Mouse (Mus musculus) inflammation-experienced regulatory T-cells, adult 6 months (primary cell): ENCODE data around the gene 7530416G11Rik. TPM values are rescaled to one million over a fixed set of nuclear protein-coding genes. Genes with fewer than 3 reads are reported as not detected.

Experiments
- ATAC-seq: one replicate; pipeline ENCODE4 v1.8.0; 2017
- polyA plus RNA-seq, 3 experiments: library from polyadenylated mRNA; unstranded; fragments of 100-300 nt; shearing (Covaris generic); gene quantifications; one replicate each; pipeline ENCODE4 v1.2.1; 2017

The 7530416G11Rik gene
- polyA plus RNA-seq, 3 experiments from 2014 or later, result not detected

- no peak for ATAC-seq
Observed at GRCm38 (mm10) chr15:85479365-85479764, 23.7 kb downstream of the 7530416G11Rik start.

DNA sequence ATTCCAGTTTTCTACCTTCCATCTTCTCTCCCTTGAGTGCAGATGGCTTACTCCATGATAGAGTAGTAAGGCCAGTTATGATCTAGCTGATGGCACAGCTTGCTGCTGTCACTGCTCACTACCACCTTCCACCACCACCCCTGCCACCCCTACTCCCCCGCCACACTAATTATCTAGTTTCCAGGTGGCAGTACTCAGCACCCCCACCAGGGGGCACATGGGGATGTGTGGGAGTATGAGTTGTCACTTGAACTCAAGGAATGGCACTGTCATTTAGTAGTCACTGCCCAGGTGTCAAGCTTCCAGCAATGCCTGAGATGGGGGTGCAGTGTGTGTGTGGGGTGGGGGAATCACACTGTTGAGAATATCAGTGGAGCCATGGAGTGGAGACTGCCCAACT, 25.4 kb downstream of the 7530416G11Rik start:
- ATAC-seq, result peak; percentile 58

DNA sequence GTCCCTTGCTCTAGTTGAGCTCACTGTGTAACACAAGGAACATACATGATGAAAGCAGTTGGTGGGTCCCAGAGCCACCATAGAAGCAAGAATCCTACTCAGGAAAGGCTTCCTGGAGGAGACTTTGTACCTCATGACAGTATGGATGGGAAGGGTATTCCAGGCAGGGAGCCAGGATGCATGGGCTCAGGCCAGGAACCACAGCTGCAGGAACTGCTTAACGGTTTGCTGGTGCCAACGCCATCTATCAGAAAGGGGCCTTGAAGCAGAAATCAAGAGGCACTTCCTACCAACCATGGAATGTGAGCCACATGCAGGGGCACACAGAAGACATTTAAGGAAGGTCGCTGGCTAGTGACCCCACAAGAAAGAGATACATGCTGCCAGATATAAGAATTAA, 28.3 kb downstream of the 7530416G11Rik start:
- no peak for ATAC-seq

DNA sequence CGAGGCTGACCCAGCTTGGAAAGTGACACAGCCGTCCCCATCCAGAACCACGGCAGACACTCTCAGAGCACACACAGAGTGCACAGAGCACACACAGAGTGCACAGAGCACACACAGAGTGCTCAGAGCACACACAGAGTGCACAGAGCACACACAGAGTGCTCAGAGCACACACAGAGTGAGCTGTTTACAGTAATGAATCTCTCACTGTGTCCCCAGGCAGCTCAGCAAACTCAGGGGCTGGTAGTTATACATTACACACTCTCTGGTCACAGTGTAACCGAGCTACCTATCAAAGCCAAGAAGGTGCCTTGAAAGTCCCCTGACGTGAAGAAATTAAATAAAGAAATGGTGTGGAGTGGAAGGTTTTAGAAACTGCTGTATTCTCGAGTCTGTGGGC, 33.6 kb downstream of the 7530416G11Rik start:
- ATAC-seq, result no peak

DNA sequence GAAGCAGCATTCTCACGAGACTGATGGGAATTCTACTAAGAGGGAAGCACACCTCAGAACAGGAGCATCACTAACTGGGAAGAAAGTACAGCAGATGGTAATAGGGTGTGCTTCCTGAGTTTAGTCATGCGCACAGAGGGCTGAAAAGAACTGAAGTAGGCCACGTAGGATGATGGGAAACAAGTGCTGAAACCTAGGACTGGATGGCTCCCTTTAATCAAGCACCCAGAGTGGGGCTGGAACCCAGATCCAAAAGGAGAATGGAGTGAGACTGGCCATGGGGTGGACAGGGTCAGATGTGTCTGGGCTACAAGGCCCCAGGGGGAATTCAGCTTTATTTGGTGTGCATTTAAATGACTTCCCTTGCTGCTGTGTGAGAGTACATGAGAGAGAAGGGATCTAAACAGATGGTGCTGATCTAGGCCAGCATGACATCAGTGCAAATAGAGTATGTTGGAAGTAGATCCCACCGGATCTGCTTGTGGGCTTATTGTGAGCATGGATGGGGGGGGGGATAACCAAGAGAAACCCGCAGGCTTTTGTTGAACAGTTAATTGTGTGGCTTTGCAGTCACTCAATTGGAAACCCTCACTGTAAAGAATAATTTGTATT, 36.5 kb downstream of the 7530416G11Rik start:
- ATAC-seq, result no peak

DNA sequence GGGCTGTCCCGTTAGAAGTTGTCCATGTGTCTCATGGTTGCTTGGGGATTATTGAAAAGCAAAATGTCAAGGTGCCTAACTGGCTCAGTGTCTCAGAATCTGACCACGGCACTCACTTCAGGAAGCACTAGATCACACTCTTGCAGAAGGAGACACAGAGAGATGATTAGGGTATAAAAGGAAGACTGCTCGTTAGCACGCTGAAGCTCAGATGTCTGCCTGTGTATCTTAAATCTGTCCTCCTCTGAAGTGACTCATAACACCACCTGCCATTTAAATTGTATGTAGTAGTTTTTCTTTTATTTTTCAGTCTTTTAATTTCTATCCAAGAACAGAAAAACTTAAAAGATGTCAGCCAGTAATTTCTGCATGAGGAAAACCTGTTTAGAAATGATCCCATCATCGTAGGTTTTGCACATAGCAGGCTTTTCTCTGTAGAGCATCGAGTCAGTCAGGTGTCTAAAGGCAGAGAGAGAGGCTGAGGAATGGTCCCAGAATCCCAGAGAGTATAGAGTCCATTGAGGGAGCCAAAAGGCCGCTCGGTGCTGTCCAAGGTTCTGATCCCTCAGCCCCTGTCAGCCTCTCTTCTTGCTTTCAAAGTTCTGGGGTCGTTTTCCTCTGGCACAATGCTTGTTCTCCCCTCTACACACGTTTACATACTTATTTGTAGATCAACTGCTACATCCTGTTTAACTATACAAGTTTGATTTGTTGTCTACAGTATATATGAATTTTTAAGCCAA, 38.0 kb downstream of the 7530416G11Rik start:
- ATAC-seq, result no peak

DNA sequence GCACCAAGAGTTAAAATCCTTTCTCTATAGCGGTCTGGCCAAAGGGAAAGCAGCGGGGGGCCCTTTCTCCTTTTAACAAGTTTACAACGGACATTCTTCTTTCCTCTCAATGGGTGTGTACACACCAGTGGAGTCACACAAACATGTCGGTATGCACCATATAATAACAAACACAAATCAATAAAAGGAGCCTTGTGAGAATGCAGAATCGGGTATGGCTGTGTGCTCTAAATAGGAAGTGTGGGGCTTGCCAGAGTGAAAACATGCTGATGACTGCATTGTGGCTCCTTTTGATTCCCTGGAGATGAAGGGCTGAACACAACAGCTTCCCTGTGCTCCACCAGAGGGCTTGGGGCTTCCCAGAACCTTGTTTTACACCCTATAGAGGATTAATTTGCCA, 38.8 kb downstream of the 7530416G11Rik start:
- ATAC-seq, result no peak

- ATAC-seq, result no peak
Observed at GRCm38 (mm10) chr15:85463027-85463790, 39.8 kb downstream of the 7530416G11Rik start.

DNA sequence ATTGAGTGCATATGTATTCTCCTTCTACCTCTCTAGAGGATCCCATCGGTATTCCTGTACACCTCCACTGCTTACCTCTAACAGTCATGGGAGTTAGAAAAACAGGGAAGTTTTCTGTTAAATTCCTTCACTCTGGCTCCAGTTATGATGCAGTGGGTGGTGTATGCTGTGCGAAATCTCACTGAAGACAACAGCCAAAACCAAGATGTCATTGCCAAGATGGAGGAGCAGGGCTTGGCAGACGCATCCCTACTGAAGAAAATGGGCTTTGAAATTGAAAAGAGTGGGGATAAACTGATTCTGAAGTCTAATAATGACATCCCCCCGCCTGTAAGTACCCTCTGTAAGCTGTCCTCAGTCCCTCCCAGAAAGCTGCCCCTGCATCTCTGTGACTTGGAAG, 40.9 kb downstream of the 7530416G11Rik start:
- no peak for ATAC-seq

- no peak for ATAC-seq
Observed at GRCm38 (mm10) chr15:85461541-85461940, 41.5 kb downstream of the 7530416G11Rik start.

DNA sequence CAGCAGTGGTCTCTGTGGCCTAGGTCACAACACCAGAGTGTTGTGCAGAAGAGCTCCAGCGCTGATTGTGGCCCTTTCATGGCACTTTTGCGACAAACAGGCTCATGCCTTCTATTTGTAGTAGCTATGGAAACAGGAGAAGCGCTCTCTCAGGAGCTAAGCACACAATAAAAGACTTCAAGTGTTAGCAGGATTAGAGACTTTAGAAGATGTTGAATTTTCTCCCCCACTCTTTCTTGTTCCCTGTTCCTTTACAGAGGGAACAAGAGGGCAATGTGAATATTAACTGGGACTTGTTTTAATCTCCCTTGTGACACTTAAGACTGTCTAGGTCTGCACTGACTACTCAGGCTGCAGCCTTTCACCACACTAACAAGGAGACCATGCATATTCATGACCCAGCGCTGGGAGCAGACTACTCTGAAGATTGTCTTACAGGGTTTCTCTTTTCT, 44.4 kb downstream of the 7530416G11Rik start:
- ATAC-seq, result no peak

GRCm38 (mm10) chr15:85457838-85458237, 45.2 kb downstream of the 7530416G11Rik start:
- ATAC-seq, result no peak

DNA sequence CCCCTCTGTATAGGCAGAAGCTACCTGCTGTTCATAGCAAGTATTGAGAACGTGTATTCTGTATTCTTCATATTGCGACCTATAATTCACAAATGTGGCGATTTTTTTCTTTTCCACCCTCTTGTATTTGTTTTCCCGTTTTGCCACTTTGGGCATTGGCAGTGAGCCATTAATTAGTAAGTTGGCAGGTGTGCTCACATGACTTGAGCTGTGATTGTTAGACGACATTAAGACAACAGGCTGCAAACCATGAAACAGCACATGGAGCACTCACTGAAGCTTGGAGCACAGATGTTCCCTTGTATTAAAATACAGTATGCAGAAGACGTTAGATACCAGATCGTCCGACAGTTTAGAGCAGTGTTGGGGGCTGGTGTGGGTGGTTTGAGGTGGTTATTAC, 46.1 kb downstream of the 7530416G11Rik start:
- no peak for ATAC-seq

DNA sequence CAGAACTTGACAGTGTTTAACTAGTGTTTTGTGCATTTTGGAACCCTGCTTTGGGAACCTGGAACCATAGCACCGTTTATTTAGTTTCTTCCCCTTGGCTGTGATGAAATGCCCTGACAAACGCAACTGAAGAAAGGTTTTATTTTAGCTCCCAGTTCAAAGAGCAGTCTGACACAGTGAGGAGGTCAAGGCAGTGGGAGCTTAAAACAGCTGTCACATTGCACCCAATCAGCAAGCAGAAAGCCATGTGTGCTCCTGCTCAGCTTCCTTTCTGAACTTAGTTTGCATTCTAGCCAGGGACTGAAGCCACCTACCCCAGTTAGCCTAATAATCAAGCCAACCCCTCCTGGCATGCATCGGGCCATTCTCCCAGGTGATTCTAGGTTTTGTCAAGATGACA, 56.4 kb downstream of the 7530416G11Rik start:
- ATAC-seq, result no peak

Other genes starting within 250 kb of the 7530416G11Rik start
- 100 to 1,000 TPM; 104 to 140 (median 107) TPM for gene Atxn10, start 167.0 kb downstream of the 7530416G11Rik start, polyA plus RNA-seq
- gene Wnt7b, start 79.2 kb upstream of the 7530416G11Rik start, polyA plus RNA-seq, result not detected
- gene Ppara, start 231.8 kb upstream of the 7530416G11Rik start, polyA plus RNA-seq, result not detected